Mouse (Mus musculus) intestine, postnatal 0 days (tissue): ENCODE measurements around the gene Med13. TPM values are rescaled to one million over a fixed set of nuclear protein-coding genes. Genes with fewer than 3 reads are reported as not detected.

Source experiments
- ATAC-seq: fragments of 200-750 bp; cut with Nextera tagmentation; 2 replicates; pipeline ENCODE4 v1.8.0; 2017; ENCODE audit warnings: mild to moderate bottlenecking, moderate TSS enrichment, moderate library complexity
- H3K27ac ChIP-seq: fragments of 300-500 bp; sonication (generic); 2 replicates; pipeline ENCODE4 v1.5.1; 2014; ENCODE audit warnings: mild to moderate bottlenecking, low read depth, low read length, moderate library complexity
- H3K27me3 ChIP-seq: fragments of 300-500 bp; sonication (generic); replicated peaks from 2 replicates; pipeline ENCODE4 v1.6.1; 2014; ENCODE audit warnings: low read length, mixed read lengths; ENCODE audit not compliant: control insufficient read depth, insufficient read depth
- H3K36me3 ChIP-seq: fragments of 300-500 bp; sonication (generic); 2 replicates; pipeline ENCODE4 v1.6.1; 2014; ENCODE audit warnings: mild to moderate bottlenecking, moderate library complexity; ENCODE audit not compliant: control insufficient read depth, insufficient read depth
- H3K4me1 ChIP-seq: fragments of 300-500 bp; sonication (generic); replicated peaks from 2 replicates; pipeline ENCODE4 v1.6.1; 2014; ENCODE audit warnings: antibody characterized with exemption, low read length, mixed read lengths; ENCODE audit not compliant: control insufficient read depth, insufficient read depth
- H3K4me2 ChIP-seq: fragments of 300-500 bp; sonication (generic); replicated peaks from 2 replicates; pipeline ENCODE4 v1.6.1; 2014; ENCODE audit warnings: low read depth, mild to moderate bottlenecking, moderate library complexity
- H3K4me3 ChIP-seq: fragments of 300-500 bp; sonication (generic); 2 replicates; pipeline ENCODE4 v1.5.1; 2014; ENCODE audit warnings: low read depth, low read length
- H3K9ac ChIP-seq: fragments of 300-500 bp; sonication (generic); 2 replicates; pipeline ENCODE4 v1.6.1; 2014; ENCODE audit warnings: mild to moderate bottlenecking, low read depth, low read length
- H3K9me3 ChIP-seq: fragments of 300-500 bp; sonication (generic); 2 replicates; pipeline ENCODE4 v1.6.1; 2016; ENCODE audit warnings: mixed run types; ENCODE audit not compliant: control insufficient read depth
- CTCF ChIP-seq: sonication (generic); IDR thresholded peaks from 2 replicates; pipeline ENCODE4 v1.5.1; 2016; ENCODE audit warnings: low read depth, mild to moderate bottlenecking, control low read depth, antibody characterized with exemption, moderate library complexity
- WGBS: fragments of 180-500 bp; shearing (Covaris S2); extraction: QIAGEN DNeasy Blood & Tissue Kit; methylation state at CpG from one replicate; pipeline ENCODE4 v1.1.7; 2014; 5-methylcytosine and 5-hydroxymethylcytosine counted together
- polyA plus RNA-seq: library from polyadenylated mRNA; unstranded; fragments of >200 nt; fragmentation: Nextera tagmentation; extraction: Ambion mirVana; gene quantifications from 2 replicates; pipeline ENCODE4 v1.2.1, GENCODE M21; 2015

Med13 gene
- polyA plus RNA-seq, 1 experiment from 2014 or later = 6.1 TPM

DNA sequence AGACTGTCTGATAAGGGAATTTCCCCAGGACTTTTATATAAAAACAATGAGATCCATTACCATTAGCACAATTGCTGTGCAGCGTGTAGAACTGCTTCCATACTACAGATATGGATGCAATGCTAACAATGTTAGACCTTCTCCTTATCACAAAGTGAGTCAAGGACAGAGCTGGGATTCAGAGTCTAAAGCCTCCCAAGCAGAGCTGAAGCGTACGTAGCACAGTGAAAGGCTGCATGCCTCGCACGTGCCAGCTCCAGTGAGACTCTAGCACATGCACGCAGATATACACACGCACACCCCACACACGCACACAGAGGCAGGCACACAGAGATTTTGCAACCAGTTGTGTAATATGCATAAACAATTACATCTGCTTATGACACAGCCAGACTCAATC, 71.7 kb downstream of the Med13 start:
- TF ChIP-seq CTCF = no peak
- H3K27ac ChIP-seq = no peak overlapping the region
- H3K4me3 ChIP-seq = no peak overlapping the region
- no peaks in the 10 kb centered on the region for H3K9me3 ChIP-seq
- H3K36me3 ChIP-seq = peaks cover 67% of the 10 kb centered on the region
- no peak overlapping the region for H3K4me2 ChIP-seq
- H3K9ac ChIP-seq = no peak overlapping the region
- no peaks in the 10 kb centered on the region for H3K4me1 ChIP-seq
- no peaks in the 10 kb centered on the region for H3K27me3 ChIP-seq
- no peak for ATAC-seq
- WGBS = 75% methylated on average over 8 of the region's 8 CpGs

DNA sequence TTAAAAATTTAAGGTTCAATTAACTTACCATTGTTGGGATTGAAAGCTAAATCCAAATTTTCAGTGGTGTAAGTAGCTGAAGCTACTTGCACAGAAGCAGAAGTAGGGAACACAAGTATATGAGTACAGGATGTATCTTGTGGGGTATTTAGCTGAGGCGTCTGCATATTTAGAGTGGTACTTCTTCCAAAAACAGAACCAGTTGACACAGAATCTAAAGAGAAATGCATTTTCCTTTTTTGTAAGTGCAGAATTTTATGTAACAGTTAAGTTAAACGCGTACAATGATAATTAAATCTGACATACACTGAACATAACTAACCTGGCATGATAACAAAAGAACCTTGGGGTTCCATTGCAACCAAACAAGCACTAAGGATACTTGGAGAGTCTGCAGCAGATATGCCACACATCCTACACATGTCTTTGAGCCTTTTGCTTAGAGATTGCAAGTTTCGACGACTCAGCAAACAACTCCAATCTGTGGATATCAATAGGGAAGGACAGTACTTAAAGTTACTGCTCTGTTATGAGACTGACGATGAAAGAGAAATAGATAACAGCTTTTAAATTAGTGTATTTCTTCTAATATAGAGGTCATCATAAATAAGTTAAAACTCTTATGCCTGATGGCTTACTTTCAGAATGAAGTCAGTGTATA, 78.8 kb downstream of the Med13 start:
- no peak for TF ChIP-seq CTCF
- H3K27ac ChIP-seq = no peak overlapping the region
- no peaks in the 10 kb centered on the region for H3K27me3 ChIP-seq
- no peaks in the 10 kb centered on the region for H3K4me1 ChIP-seq
- H3K4me3 ChIP-seq = no peak overlapping the region
- no peak overlapping the region for H3K9ac ChIP-seq
- H3K36me3 ChIP-seq = peaks cover 72% of the 10 kb centered on the region
- H3K9me3 ChIP-seq = no peaks in the 10 kb centered on the region
- WGBS = 90% methylated on average over 6 of the region's 6 CpGs
- ATAC-seq = no peak
- H3K4me2 ChIP-seq = no peak overlapping the region

DNA sequence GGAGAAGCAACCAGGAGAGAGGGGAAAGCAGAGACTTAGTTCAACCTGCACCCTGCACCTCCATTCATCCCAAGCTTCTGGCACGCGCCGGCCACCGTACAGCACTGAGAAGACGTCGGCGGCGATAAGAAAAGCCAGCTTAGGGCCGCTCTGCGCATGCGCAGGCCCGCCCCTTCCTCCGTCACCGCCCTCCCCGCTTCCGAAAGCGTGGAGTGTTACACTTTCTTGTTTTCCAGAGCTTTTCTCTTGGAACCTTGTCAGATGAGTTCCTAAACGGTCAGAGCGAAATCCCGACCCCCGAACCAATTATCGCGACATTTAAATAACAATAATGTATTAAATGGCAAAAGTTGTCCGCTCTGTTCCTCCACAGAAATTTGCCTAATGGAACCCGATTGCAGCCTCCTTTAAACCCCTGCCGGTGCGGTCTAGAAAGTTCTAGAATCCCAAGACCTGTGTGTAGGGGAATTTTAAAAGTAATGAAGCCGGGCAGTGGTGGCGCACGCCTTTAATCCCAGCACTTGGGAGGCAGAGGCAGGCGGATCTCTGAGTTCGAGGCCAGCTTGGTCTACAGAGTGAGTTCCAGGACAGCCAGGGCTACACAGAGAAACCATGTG, 99.8 kb downstream of the Med13 start, which contains the start of gene Ints2:
Gene Ints2, minus strand, starts transcription at position 116 of the 617 bp plus-strand sequence.
- H3K4me1 ChIP-seq = peaks cover 4% of the 10 kb centered on the region; the same call in 1 of the 2 replicates
- H3K27me3 ChIP-seq = no peaks in the 10 kb centered on the region
- WGBS = 7% methylated on average over 32 of the region's 32 CpGs
- peak within 1 kb of the TSS; percentile 82 for H3K4me2 ChIP-seq
- no peak for TF ChIP-seq CTCF
- peak within 1 kb of the TSS; percentile 42; the same call in 1 of the 2 replicates for H3K27ac ChIP-seq
- H3K9ac ChIP-seq = peak within 1 kb of the TSS; percentile 83
- H3K9me3 ChIP-seq = no peaks in the 10 kb centered on the region
- peak; percentile 92 for ATAC-seq
- peak within 1 kb of the TSS; percentile 75 for H3K4me3 ChIP-seq
- H3K36me3 ChIP-seq = no peaks in the 10 kb centered on the region

DNA sequence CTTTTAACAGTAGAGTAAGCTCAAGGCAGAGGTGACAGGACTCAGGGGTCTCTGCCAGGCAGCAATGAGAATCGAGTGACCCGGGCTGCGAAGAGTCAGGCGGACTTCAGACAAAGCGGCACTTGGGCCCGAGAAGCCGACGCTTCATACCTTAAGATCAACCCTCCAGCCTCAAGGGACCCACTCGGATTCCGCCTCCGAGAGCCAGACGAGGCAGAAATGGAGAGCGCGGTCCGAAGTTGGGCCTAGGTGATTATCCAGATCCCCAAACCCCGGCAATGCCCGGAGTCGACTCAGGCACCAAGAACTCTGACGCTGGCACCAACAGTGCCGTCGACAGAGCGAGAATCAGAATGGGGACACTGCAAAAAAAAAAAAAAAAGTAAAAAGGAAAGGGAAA, 100.3 kb downstream of the Med13 start:
- Histone ChIP-seq H3K27ac (no peak overlapping the region), H3K9me3 (no peaks in the 10 kb centered on the region), H3K4me2 (peak overlapping the region; percentile 82), H3K27me3 (no peaks in the 10 kb centered on the region), H3K9ac (peak overlapping the region; percentile 83), H3K36me3 (0 out of 2 replicates have a peak, but pooled peaks cover 5% of the 10 kb centered on the region), H3K4me1 (peaks cover 4% of the 10 kb centered on the region; the same call in 1 of the 2 replicates), H3K4me3 (peak overlapping the region; percentile 75)
- WGBS = under 1% methylated on average over 22 of the region's 22 CpGs
- no peak for TF ChIP-seq CTCF
- ATAC-seq = peak; percentile 44

DNA sequence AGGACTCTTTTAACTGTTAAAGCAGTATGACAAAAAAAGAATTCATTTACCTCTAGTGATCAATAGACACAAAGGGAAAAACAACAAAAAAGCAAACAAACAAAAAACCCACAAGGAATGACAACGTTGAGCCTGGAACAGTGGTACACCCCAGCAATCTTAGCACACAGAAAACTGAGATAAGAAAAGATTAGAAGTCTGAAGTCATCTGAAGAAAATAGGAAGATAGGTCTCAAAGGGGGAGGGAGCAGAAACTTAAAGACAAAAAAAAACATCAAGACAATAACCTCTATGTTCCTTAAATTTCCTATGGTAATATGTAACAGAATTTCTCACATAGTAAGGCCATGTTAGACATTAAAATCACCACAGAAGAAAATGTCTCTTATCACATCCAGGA, 104.1 kb downstream of the Med13 start:
- no peak for ATAC-seq
- TF ChIP-seq CTCF = no peak
- Histone ChIP-seq H3K9me3 (no peaks in the 10 kb centered on the region), H3K27me3 (no peaks in the 10 kb centered on the region), H3K4me3 (no peak overlapping the region), H3K9ac (no peak overlapping the region), H3K27ac (no peak overlapping the region), H3K4me1 (peaks cover 4% of the 10 kb centered on the region; the same call in 1 of the 2 replicates), H3K4me2 (no peak overlapping the region), H3K36me3 (peaks cover 19% of the 10 kb centered on the region; the same call in 1 of the 2 replicates)
- WGBS = 57% methylated on average over 1 of the region's 1 CpGs

DNA sequence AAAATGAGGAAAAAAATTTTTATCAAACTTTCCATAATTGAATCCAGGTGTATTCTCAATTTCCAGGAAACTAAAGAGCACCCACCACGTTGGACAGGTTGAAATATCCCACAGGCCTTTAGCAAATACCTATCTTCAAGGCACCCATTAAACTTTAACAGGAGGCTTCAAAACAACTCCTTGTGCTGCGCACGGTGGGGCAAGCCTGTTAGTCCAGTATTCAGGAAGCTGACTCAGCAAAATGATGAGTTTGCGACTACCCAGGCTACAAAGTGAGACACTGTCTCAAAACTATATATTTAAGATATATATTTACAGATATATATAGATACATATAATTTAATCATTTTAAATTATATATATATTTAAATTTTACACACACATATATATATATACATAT, 125.0 kb downstream of the Med13 start:
- Histone ChIP-seq H3K27ac (no peak overlapping the region), H3K4me3 (no peak overlapping the region), H3K4me1 (no peaks in the 10 kb centered on the region), H3K27me3 (no peaks in the 10 kb centered on the region), H3K36me3 (peaks cover 28% of the 10 kb centered on the region), H3K4me2 (no peak overlapping the region), H3K9me3 (no peaks in the 10 kb centered on the region), H3K9ac (no peak overlapping the region)
- WGBS = 50% methylated on average over 4 of the region's 4 CpGs
- no peak for ATAC-seq
- TF ChIP-seq CTCF = no peak
